Mouse (Mus musculus) urinary bladder, postnatal 14 days (tissue): ENCODE data around the gene Rcor2.

Experiments
- DNase-seq: peaks from one replicate; pipeline ENCODE4 v3.0.0; 2021; ENCODE audit warnings: low spot score

Gene Rcor2

GRCm38 (mm10) chr19:7321391-7321790, 54.3 kb downstream of the Rcor2 start:
- DNase-seq: no peak
